Mouse (Mus musculus) thymus, postnatal 36 days (tissue): ENCODE measurements around the gene Kxd1.

Experiments used
- DNase-seq, 2 experiments: peaks; one replicate each; pipeline ENCODE4 v3.0.0; 2022; ENCODE audit warnings: mixed read lengths in 2 of 2

The Kxd1 gene

DNA sequence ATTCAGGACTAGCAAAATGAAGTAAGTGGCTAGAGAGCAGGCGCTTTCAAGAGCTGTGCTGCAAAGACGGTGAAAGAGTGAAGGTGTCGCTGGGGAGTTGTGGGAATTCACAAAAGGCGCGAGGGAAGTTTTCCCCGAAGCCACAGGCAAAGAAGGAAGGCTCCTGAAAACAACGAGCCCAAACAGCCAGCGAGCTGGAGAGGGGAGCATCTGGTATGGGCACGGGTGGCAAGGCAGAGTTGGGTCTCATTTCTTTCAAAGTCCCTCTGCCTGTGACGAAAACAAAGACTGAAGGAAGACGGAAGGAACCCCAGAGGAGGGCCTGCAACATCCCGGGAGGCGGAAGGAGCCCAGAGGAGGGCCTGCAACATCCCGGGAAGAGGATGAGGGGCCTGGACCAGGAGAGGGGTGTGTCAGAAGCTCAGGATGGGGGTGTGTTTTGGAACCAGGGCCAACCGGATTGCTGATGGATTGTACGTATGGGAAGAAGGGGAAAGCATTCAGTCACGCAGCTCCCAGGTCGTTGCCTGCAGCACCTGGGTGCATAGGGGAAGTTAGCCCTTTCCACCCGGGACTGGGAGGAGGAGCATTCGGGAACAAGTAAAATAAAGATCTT lies 36.8 kb downstream of the Kxd1 start:
- DNase-seq = no peak

GRCm38 (mm10) chr8:70490061-70490879 lies 37.5 kb downstream of the Kxd1 start:
- DNase-seq = no peak

GRCm38 (mm10) chr8:70489576-70489975 lies 38.2 kb downstream of the Kxd1 start:
- no peak for DNase-seq

GRCm38 (mm10) chr8:70488931-70489470 lies 38.8 kb downstream of the Kxd1 start:
- no peak for DNase-seq

GRCm38 (mm10) chr8:70487993-70488796 lies 39.6 kb downstream of the Kxd1 start:
- peak in 1 of 2 experiments; percentile 38 for DNase-seq

GRCm38 (mm10) chr8:70486941-70487520 lies 40.7 kb downstream of the Kxd1 start, which contains the start of gene Tmem59l:
Gene Tmem59l, minus strand, starts transcription at chr8:70487358.
- no peak for DNase-seq

DNA sequence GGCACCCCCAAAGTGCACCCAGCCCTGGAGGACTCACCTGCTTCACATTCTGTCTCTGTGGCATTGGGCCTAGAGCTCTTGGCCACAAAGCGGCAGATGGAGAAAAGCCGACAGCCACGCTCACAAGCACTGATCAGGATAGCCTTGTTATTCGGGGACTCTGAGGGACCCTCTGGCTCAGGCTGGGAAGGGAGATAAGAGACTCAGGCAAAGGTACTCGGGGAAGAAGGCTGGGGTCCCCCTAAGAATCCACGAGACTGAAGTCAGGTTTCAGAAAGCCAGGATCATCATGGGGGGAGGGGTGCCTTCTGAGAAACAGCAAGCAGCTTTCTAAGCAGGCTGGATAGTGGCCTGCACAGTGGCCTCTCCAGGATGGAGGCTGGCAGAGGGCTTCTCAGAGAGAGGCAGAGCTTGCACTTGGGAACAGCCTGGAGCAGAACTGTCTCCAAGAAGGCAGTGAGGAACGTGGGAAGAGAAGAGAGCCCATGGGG lies 41.5 kb downstream of the Kxd1 start:
- no peak for DNase-seq

GRCm38 (mm10) chr8:70482943-70483342 lies 44.8 kb downstream of the Kxd1 start:
- DNase-seq = no peak

GRCm38 (mm10) chr8:70481908-70482307 lies 45.8 kb downstream of the Kxd1 start:
- no peak for DNase-seq

- DNase-seq = peak in 1 of 2 experiments; percentile 33
Observed at GRCm38 (mm10) chr8:70477269-70477982, 50.3 kb downstream of the Kxd1 start.

- peak; percentile 93 to 94 for DNase-seq
Observed at GRCm38 (mm10) chr8:70476333-70477268, 51.2 kb downstream of the Kxd1 start, which contains the start of gene Klhl26. Gene Klhl26, minus strand, starts transcription at chr8:70476968.

DNA sequence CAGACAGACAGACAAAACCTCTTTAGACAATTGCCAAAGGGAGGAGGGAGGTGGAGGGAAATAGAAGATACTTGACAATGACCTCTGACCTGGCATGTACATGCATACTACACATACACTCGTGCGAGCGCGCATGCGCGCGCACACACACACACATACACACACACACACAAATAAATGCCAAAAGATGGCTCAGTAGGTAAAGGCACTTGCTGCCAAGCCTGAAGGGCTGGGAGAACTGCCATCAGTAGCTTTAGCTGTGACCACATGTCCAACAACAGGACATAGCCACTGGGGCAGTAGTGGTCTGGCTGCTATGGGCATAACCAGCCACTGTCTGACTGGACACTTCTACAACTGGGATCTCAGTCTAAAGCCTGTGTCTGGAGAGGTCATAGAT lies 55.9 kb downstream of the Kxd1 start:
- DNase-seq = no peak

DNA sequence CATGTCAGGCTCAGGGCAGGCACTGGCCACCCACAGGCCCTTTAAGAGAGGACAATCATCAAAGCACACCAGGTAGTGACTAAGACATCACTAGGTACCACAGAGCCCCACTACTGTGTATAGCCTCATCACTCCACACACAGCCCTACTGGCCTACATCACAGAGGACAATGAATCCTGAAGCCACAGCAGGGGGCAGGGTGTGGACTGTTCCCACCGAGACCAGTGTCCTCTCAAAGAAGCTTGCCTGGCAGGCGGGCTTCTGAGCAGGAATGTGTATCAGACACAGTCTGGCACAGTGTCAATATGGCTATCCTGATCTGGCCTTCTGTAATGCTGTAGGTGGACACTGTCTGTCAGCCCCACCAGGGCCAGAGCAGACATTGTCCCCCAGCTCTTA lies 57.8 kb downstream of the Kxd1 start:
- DNase-seq = no peak

GRCm38 (mm10) chr8:70469295-70469916 lies 58.4 kb downstream of the Kxd1 start:
- no peak for DNase-seq

DNA sequence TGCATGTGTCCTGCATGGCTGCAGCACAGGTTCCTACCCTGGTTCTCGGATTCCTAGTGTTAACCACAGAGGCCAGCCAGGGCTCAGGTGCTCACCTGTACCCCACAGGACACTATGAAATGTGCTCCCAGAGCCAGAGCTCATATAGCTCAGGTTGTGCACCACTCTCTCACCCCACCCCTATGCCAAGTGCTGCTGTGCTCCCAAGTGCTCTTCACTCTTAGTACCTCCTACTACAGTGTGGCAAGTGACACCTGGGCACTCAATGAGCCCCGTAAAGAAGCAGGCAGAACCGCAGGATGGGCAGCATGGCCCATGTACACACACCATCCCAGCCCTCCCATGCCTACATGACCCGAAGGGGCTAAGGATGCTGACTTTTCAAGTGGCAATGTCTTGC lies 59.0 kb downstream of the Kxd1 start:
- DNase-seq = no peak

DNA sequence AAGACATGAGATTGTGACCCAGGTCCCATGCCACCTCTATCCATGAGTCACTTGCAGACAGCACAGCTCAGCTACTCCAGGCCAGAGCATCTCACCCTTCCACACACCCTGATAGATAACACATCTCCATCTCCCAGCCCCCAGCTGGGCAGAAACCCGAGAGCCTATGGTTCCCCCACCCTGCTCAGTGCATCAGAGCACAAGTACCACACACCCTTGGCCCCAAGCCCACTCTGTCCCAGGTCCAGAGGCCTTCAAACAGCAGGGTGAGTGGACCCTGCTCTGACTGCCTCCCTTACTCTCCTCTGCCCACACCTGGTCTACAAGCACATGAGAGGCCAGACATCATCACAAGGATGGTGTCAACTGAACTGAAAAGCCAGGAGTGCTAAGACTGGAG lies 59.8 kb downstream of the Kxd1 start:
- no peak for DNase-seq

DNA sequence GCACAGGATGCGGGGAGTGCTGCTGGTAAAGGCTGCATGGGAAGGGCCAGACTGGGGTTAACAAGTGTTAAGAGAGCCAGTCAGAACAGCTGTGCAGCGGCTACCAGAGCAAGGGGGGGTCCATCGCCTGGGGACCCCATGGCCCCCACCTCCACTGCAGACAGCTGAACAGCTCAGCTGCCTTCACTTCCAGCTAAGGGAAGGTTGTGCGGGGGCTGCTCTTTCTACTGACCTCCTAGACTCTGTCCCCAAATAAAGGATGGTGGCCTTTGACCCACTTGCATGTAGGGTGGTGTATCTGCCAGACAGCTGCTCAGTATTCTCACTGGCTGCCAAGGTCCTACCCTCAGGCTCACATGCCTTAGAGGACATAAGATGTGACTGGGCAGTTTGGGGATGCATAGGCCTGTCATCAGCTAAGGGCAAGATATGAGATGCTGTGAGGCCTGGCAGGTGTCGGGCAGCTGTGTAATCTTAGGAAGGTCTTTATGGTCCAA lies 60.5 kb downstream of the Kxd1 start:
- DNase-seq = no peak

DNA sequence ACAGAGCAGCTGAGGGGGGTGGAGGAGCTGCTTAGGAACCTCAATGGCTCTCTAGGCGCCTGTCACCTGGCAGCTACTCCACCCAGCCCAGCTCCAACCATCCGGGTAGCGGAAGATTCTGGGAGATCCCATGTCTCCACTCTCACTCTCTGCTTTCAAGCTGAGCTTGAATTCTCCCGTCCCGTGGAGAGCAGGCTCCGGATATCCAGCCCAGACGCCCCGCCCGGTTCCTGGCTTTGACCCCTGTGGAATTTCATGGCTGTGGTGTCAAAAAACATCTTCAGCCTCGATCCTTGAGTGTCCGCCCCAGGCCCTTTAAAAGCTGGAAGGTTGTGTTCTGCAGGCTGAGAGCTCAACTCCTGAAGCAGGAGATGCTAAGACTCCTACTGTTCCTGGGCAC lies 61.0 kb downstream of the Kxd1 start:
- DNase-seq = no peak

DNA sequence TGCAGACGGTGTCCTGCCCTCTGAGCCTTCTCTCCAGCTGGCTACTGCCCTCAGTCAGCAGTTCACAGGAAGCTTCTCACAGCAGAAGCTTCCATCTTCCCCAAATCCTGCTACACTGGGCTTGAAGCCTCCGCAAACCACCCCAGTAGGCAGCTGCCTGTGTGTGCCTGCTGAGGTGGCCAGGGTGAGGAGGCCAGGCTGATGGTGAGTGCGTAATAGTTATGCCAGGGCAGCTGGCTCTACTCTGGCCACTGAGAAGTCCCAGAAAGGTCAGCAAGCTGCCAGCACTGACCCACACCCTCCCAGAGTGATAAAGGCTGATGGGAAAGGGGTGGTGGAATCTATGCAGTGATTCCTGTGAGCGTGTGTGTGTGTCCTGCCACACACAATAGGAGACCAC lies 61.5 kb downstream of the Kxd1 start:
- no peak for DNase-seq

- DNase-seq = no peak
Observed at GRCm38 (mm10) chr8:70465701-70466100, 62.1 kb downstream of the Kxd1 start.
